Mouse (Mus musculus) retina, postnatal 7 days (tissue): ENCODE measurements around the gene Bst1.
A peak's percentile ranks its signal among the peaks of the same experiment; 100 is the strongest.

Source experiments
- DNase-seq: peaks from one replicate; pipeline ENCODE4 v3.0.0-alpha.2; 2012; ENCODE audit warnings: low read depth, low spot score

Bst1 gene

GRCm38 (mm10) chr5:43818695-43819094 is at the start of gene Bst1:
Gene Bst1, plus strand, starts transcription at chr5:43818885.
- no peak for DNase-seq

DNA sequence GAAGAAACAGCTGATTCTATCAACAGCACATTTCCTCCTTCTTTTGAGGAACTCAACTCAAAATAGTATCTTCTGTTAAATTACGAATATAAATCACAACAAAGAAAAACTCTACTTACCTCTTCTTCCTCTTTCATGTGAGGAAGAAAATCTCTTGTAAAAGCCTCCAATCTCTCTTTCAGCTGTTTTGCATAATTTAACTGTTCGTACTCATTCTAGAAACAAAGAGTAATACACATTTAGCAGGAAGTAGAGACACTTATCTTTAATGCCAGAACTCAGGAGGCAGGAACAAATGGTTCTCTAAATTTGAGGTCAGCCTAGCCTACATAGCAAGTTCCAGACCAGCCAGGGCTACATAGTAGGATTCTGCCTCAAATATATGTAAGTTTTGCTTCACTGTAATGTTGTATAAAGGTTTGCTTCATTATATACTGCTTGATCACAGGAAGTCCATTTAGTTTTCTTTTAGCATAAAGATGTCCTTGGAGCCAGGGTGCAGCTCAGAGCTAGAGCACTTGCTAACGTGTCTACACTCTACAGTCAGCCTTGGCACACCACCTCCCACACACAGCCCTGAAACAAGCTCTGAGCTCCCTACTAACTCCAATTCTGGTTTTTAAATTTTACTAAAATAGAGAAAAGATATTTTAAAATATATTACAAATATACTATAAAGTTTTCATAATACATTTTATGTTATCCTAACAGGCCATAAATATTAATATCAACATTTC is 47.9 kb upstream of the Bst1 start:
- DNase-seq: no peak

GRCm38 (mm10) chr5:43771555-43771954 is 47.1 kb upstream of the Bst1 start:
- no peak for DNase-seq

- no peak for DNase-seq
Observed at GRCm38 (mm10) chr5:43776407-43776806, 42.3 kb upstream of the Bst1 start.

- no peak for DNase-seq
Observed at GRCm38 (mm10) chr5:43776993-43777392, 41.7 kb upstream of the Bst1 start.

GRCm38 (mm10) chr5:43778583-43778982 is 40.1 kb upstream of the Bst1 start:
- no peak for DNase-seq

GRCm38 (mm10) chr5:43781423-43781976 is 37.2 kb upstream of the Bst1 start:
- DNase-seq: no peak

GRCm38 (mm10) chr5:43781977-43782930 is 36.4 kb upstream of the Bst1 start:
- DNase-seq: peak; percentile 78

GRCm38 (mm10) chr5:43783996-43784395 is 34.7 kb upstream of the Bst1 start:
- no peak for DNase-seq

GRCm38 (mm10) chr5:43786607-43787006 is 32.1 kb upstream of the Bst1 start:
- DNase-seq: no peak

DNA sequence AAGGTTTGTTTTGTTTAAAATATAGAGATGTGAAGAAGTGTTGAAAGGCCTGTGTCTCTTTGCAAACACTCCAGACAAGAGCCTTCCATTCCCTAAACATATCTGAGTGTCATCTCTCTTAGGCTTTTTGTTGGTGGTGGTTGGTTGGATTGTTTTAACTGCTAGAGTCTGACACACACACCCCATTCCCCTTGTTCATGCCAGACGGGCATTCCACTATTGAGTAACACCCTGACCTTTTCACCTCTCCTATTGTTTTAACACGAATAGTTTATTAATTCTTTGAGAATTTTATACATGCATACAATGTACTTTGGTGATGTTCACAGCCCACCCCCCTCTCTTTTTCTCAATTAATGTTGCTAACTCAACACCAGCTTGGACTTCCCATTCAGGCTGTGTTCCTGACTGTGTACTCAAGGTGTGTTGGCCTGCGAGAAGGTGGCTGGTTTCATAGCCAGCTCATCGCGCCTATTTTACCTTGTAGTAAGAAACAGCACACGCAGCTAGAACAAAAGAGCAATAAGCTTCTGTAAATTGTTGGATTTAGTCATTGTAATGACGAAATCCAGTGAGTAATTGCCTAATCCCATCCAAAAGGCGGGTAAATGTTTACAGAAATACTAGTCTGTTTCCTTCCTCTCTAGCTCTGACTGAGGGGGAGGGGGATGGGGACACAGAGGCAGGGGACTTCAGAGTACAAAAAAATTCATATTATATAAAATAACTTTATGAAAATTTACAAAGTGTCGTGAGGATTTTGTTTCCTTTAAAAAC is 30.5 kb upstream of the Bst1 start:
- DNase-seq: no peak

DNA sequence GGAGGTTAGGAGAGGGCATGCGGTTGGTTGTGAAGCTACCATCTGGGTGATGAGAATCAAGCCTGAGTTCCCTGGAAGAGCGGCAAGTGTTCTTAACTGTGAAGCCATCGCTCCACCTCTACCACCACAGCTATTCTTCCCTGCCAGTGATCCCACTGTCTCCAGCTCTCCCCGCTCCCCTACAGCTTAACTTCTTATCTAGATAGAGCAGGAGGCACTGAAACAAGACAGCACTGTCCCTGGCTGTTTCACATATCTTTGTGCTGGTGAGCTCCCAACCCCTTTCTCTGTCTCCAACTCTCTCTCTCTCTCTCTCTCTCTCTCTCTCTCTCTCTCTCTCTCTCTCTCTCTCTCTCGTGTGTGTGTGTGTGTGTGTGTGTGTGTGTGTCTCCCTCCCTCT is 26.3 kb upstream of the Bst1 start:
- no peak for DNase-seq

GRCm38 (mm10) chr5:43799530-43799929 is 19.2 kb upstream of the Bst1 start:
- DNase-seq: no peak

GRCm38 (mm10) chr5:43800700-43801099 is 18.0 kb upstream of the Bst1 start:
- no peak for DNase-seq

- no peak for DNase-seq
Observed at GRCm38 (mm10) chr5:43801253-43801652, 17.4 kb upstream of the Bst1 start.

DNA sequence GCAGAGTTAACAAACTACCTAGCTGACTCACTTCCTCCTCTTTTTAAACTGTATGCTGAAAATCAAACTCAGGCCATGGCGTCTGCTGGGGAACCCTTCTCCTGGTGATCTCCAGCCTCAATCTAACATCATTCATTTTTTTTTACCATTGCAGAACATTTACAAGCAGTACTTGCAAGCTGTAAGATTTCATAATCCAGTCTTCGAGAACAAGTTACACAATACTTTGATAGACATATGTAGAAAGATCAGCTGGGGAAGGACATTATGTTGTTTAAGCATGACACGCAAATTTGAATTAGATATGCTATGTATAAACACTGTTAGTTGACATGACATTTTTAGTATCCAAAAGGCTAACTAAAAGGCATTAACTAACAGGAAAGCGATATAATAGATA is 16.9 kb upstream of the Bst1 start:
- DNase-seq: no peak

DNA sequence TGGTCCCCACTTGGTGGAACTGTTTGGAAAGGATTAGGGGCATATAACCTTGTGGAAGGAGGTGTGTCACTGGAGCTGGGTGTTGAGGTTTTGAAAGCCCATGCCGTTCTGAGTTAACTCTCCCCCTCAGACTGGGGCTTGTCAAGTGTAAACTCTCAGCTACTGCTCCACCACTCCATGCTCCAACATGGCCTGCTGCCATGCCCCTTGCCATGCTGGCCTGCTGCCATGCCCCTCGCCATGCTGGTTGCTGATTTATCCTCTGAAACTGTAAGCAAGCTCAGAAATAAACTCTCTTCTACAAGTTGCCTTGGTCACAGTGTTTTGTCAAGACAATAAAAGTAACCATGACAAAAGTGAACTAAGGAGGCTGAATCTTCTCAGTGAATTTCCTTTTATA is 13.3 kb upstream of the Bst1 start:
- no peak for DNase-seq

DNA sequence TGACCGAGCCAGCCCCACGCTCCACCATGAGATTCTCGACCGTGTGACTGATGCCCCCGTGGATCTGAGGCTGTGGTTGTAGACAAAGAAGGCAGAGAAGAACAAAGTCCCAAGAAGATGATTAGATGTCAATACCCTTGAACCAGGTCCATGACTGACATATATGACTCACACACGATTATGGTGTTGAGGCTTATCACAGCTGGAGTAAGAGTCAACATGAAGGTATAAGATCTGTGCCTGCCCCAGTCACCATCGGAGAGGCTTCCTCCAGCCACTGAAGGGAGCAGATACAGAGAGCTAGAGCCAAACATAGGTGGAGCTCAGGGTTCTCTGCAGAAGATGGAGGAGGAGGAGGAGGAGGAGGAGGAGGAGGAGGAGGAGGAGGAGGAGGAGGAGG is 12.3 kb upstream of the Bst1 start:
- no peak for DNase-seq

- no peak for DNase-seq
Observed at GRCm38 (mm10) chr5:43806914-43807313, 11.8 kb upstream of the Bst1 start.

GRCm38 (mm10) chr5:43807744-43808696 is 10.7 kb upstream of the Bst1 start:
- DNase-seq: peak; percentile 77
